Mouse (Mus musculus) cerebellum, postnatal 10 days (tissue): Measurements from ENCODE around the gene Prrx1.
A peak's percentile ranks its signal among the peaks of the same experiment; 100 is the strongest.

ENCODE experiments used
- DNase-seq, 2 experiments: peaks; one replicate each; pipeline ENCODE4 v3.0.0; 2021; ENCODE audit warnings: mixed read lengths in 2 of 2

Gene Prrx1

DNA sequence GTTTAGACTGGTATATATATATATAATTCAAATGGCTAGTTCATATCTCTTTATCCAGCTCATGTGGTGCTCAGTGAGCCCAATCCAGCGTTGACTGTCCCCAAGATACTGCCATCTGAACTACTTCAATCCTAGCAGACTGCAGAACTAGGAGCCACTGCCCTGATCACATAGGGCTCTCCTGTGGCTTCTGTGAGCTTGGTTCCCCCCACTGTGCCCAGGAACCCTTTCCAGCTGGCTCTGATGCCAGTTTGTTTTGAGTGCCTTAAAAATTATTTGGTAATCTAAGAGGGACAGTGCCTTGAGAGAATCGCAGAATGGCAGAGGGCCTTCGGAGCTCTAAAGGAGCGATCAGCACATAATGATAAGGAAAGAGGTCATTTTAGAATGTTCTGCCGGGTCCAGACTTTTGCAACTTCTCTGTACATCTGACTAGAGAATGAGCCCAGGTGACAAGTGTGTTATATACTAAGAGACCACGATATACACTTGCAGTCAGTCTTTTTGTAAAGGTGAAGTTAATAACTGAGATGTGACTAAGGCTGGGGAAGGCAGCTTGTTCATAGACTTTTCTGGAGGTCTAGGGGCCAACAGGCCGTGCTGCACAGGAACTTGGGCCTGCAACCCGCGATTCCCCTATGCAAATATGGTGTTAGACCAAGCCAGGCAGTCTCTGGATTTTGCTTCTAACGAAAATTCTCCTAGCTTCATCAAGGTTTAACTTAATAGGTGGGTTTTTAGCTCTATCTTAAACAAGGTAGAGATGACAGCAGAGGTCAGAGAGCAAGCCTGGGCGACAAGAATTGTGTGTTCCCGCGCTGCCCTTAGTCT lies 2.3 kb downstream of the Prrx1 start:
- peak in 1 of 2 experiments; percentile 10 for DNase-seq

- no peak for DNase-seq
These were observed 3.3 kb downstream of the Prrx1 start for GRCm38 (mm10) chr1:163310023-163310754.

- no peak for DNase-seq
These were observed 4.0 kb downstream of the Prrx1 start for GRCm38 (mm10) chr1:163309466-163309865.

- peak in 1 of 2 experiments; percentile 15 for DNase-seq
These were observed 4.9 kb downstream of the Prrx1 start for GRCm38 (mm10) chr1:163308631-163309030.

GRCm38 (mm10) chr1:163307706-163308105 lies 5.8 kb downstream of the Prrx1 start:
- DNase-seq: no peak

DNA sequence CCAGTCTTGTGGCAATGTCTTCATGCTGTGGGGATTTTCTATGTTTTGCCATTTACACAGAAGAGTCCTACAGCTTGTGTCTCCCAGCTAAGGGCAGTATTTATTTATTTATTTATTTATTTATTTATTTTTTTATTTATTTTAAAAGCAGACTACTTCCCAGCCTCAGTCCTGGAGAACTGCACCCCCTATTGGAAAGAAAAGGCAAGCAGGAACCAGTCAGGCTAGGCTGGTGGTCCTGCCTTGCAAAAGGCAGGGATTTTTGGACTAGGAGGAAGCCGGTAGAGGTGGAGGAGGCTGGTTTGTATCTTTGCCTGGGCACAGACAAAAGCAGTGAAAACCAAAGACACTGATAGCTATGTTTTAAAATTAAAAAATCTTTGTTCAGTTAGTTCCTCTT lies 7.6 kb downstream of the Prrx1 start:
- peak; percentile 19 to 20 for DNase-seq

DNA sequence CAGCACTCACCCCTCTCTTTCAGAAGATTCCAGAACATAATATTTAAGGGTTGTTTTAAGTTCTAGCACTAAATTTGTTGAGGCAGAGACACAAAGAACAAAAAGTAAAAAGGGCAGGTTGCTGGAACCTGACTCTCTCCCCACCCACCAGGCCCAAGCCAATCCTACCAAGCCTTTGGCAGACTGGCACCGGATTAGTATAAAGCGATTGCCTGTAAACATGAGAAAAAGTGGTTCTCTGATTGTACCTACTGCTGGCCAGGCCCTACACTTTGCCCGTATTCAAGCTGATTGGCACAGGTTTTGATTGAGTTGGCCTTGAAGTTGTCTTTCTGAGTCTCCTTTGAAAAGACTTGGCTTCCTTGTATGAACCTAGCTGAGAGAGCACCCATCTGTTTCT lies 8.7 kb downstream of the Prrx1 start:
- no peak for DNase-seq

DNA sequence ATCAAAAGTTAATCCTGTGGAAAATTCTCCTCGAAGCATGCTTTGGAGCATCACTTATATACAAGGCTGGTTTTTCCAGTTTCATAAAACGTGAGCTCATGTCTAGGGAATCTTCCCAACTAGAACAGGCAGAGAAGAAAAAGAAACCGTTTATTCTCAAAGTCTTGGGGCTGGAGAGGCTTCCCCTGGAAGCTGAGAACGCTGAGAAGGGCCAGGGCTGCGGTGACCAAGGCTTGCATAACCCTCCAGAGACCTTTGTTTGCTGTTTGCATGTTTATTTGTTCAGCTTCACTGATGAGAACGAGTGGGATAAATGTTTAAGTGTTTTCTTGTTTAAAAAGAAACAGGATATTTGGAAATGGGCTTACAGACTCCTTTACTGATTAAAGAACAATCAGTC lies 11.2 kb downstream of the Prrx1 start:
- no peak for DNase-seq

GRCm38 (mm10) chr1:163293152-163293551 lies 20.4 kb downstream of the Prrx1 start:
- DNase-seq: no peak

GRCm38 (mm10) chr1:163291925-163292324 lies 21.6 kb downstream of the Prrx1 start:
- DNase-seq: no peak

- DNase-seq: no peak
These were observed 24.4 kb downstream of the Prrx1 start for GRCm38 (mm10) chr1:163289131-163289530.

DNA sequence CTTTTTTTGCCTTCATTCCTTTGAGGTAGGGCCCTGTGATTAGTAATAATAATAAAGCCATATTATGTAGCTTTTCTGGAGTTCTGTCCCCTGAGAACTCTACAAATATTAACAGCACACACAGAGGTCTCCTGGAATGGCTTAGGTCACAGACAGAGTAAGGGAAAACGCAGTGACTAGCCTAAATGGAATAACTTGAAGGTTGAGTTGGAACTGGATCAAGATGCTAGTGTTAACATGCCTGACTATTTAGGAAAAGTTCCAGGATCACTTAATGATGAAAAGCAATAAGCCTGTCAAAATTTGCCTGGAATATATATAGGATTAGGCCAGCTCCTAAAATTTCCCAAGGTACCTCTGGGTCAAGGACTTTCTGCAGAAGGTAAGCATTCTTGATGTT lies 28.0 kb downstream of the Prrx1 start:
- DNase-seq: no peak

- DNase-seq: no peak
These were observed 28.4 kb downstream of the Prrx1 start for GRCm38 (mm10) chr1:163285136-163285535.

GRCm38 (mm10) chr1:163283980-163284635 lies 29.4 kb downstream of the Prrx1 start:
- DNase-seq: no peak

DNA sequence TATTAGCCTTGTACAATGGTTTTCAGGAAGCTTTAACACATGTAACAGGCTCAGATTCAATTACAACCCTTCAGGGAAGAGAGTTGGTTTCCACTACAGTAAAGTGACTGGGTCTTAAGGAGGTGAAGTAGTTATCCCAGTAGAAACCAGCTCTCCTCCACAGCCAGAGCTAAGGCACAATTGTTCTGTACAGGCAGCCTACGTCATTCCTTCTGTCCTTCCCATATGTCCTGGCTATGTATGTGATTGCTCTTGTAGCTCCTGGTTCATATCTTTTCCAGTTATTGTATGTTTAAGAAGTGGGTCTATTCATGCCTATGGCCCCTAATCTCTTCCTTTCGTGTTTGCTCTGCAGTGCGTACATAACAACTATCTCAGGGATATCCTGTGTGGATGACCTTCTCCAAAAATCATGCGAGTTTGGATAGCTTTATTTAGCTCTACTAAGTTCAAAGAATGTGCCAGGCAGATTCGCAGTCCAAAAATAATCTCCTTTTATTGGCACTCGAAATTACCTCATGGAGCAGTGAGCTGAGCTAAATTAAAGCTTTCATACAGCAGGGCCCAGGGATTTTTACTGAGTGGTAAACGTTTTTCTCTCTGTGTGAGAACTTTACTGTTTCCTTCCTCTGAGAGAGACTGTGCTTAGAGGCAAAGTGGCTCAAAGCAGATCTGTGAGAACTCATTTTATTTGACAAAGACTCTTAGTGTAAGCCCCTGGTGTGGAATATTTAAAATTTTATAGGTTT lies 31.9 kb downstream of the Prrx1 start:
- peak in 1 of 2 experiments; percentile 5 for DNase-seq

DNA sequence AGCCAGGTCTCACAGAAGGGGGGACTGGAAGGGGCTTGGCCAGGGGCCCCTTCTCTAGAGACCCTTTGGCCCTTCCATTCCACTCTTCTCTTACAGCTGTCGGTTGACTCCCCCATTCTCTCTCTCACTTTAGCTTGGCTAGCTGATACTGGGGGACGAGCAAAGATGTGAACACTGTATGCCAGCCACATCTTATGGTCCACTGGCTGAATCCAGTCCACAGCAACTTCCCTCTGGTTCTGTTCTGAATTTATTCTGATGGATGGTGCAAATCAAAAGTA lies 32.7 kb downstream of the Prrx1 start:
- peak; percentile 24 to 52 for DNase-seq

DNA sequence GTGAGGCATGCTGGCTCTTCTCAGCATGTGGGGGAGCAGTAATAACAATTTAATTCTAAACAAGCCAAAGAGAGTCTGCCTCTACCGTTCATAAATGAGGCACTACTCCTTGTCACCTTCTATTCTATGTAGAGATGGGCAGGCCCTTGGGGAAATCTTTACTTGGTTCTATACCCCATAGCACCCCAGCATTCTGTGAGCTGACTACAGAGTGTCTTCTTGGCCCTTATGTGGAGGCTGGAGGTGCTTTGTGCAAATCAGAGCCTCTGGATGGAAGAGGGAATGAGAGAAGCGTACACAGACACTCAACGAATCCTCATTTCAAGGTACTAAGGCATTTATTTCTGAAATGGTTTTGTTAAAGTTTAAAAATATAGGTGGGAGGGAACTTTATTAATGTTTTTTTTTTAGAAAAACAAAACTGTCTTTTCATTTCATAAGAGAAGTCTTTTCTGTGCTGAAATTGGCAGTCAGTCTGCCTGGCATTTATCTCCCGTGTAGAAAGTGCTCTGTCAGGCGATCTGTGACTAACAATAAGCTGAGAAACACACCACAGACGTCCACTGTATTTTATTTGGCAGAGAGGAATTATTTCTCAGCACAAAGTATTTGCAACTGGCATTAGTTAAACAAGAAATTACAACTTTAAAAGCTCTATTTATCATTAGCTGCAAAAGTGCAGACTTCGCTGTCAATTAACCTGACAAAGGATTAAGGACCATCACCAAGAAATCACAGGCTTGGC lies 33.2 kb downstream of the Prrx1 start:
- DNase-seq: peak; percentile 9 to 20

GRCm38 (mm10) chr1:163277069-163277468 lies 36.4 kb downstream of the Prrx1 start:
- no peak for DNase-seq

DNA sequence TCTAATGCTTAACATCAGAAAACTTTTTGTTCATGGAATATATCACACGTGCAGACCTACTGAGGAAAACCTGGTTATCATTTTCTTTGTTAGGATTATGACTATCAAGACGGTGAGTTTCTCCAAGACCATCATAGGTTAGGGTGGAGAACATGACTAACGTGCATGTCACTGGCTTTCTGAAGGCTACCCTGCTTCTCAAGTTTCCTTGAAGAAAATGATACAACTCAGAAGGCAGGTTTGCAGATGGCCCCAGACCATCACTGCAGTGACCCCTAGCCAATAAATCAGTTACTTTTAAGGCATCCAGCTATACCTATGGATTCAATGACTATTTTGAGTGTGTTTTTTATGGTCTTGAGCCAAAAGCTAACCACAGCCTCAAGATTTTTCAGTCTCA lies 38.6 kb downstream of the Prrx1 start:
- DNase-seq: no peak

DNA sequence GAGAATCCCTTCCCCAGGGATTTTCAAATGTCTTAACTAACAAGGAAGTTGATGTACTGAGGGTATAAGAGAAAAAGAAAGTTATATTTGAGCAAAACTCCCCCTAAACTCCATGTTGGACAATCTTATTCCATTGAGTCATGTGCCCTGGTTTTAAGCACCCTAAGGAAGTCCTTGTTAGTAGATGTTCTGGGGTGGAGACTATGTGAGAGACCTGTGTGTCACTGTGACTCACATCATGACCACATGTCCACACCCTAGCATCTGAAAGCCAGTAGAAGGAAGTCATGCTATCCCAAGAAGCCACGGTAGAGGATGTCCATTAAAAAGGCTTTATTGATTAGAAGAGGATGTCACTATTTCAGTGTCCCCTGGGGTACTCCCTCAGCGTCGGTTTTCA lies 40.4 kb downstream of the Prrx1 start:
- DNase-seq: no peak

DNA sequence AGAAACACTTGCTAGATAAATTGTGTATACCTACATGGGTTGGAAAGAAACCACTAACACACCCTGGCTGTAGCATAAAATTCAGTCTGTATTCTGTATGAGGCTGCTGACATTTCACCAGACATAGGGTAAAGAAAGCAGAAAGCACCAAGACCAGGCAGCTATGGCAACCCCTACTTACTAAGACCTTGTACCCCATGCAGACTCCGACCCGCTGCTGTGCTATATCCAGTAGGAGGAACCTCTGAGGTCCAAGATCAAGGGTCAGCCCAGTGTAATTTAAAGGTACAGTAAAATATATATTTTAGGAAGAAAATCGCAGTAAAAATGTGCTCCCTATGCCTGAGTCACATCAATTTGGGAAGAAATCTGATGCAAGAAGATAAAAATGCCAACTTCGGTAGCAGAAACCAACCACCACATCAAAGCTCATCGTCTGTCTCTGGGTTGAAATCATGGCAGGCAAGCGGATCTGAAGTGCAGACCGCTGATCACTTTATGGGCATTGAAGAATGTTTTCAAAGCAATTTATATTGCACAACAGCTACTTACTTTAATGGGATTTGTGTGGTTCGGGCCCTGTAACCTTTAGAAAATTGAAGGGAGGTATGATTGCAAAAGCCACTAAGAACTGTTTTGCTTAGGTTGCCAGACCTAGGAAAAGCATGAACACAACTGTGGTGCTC lies 46.5 kb downstream of the Prrx1 start:
- no peak for DNase-seq

GRCm38 (mm10) chr1:163257298-163257697 lies 56.2 kb downstream of the Prrx1 start:
- peak in 1 of 2 experiments; percentile 33 for DNase-seq
